28 mouse cellular contexts compared by ENCODE assay signal in the genomic region with DNA sequence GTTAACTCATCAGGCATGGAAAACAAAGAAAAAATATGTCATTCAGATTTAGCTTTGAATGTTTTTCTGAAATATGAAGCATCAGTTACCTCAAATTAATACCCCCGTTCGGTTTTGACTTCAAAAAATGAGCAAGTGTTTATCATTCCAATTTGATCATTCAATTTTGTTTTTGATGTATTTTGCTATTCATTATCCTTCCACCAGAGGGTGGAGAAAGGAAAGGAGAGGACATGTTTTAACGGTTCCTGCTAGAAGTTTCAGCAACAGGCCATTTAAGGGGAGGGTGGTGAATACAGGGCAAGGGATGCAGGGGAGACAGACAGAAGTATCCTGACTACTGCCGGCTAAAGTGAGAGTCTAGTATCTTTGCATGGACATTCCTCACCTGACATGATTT. TPM values are rescaled to one million over a fixed set of nuclear protein-coding genes. Genes with fewer than 3 reads are reported as not detected.
DNase-seq lines count a peak whose midpoint lies in the region; ATAC-seq and TF ChIP-seq lines count a peak whose summit lies in the region.
"Had no signal": no experiment of that assay in that cellular context is flagged by ENCODE, and none has a peak within 500 bp of the region (broad histone marks: within the 10 kb centered on the region; RNA-seq: fewer than 3 reads in every experiment).

No protein-coding gene starts in this region.

- H3K4me2 ChIP-seq in midbrain, embryonic 11.5 days: no peak overlapping the region
- H3K4me2 ChIP-seq in midbrain, embryonic 13.5 days (replicated peaks): no peak overlapping the region
- H3K4me2 ChIP-seq: limb, embryonic 15.5 days; lung, embryonic 15.5 days; midbrain, embryonic 12.5 days; neural tube, embryonic 13.5 days had no signal

- no peak for ATAC-seq in midbrain, embryonic 11.5 days (ENCODE audit: low FRiP score)
- ATAC-seq in midbrain, embryonic 13.5 days: no peak
- ATAC-seq: CD4-positive, CD25-positive, alpha-beta regulatory T cell, adult 4 months; forebrain, embryonic 16.5 days had no signal

- no peak overlapping the region for H3K4me3 ChIP-seq in gastrocnemius, adult 2 months
- H3K4me3 ChIP-seq in midbrain, embryonic 11.5 days (ENCODE audit: low read depth, low read length): no peak overlapping the region
- H3K4me3 ChIP-seq in midbrain, embryonic 13.5 days (replicated peaks): no peak overlapping the region
- H3K4me3 ChIP-seq: embryonic facial prominence, embryonic 10.5 days; heart, embryonic 10.5 days; limb, embryonic 15.5 days; lung, embryonic 15.5 days; midbrain, embryonic 12.5 days; myocyte; neural tube, embryonic 13.5 days had no signal

- H3K27ac ChIP-seq in gastrocnemius, adult 2 months: no peak overlapping the region
- H3K27ac ChIP-seq in midbrain, embryonic 11.5 days (ENCODE audit: low read depth, low read length): no peak overlapping the region
- H3K27ac ChIP-seq in midbrain, embryonic 13.5 days: no peak overlapping the region
- H3K27ac ChIP-seq: embryonic facial prominence, embryonic 10.5 days; heart, embryonic 10.5 days; limb, embryonic 15.5 days; liver, embryonic 14.5 days; lung, embryonic 15.5 days; midbrain, embryonic 12.5 days; neural tube, embryonic 13.5 days had no signal

- H3K9me3 ChIP-seq in midbrain, embryonic 11.5 days (ENCODE audit: control insufficient read depth, low read length): no peaks in the 10 kb centered on the region
- H3K9me3 ChIP-seq in midbrain, embryonic 13.5 days: no peaks in the 10 kb centered on the region
- H3K9me3 ChIP-seq: embryonic facial prominence, embryonic 10.5 days; heart, embryonic 10.5 days; limb, embryonic 15.5 days; lung, embryonic 15.5 days; midbrain, embryonic 12.5 days; neural tube, embryonic 13.5 days had no signal

- H3K4me1 ChIP-seq in midbrain, embryonic 11.5 days (ENCODE audit: control insufficient read depth, insufficient read depth, low read length): no peaks in the 10 kb centered on the region
- peaks cover 6% of the 10 kb centered on the region for H3K4me1 ChIP-seq in midbrain, embryonic 13.5 days (replicated peaks)
- H3K4me1 ChIP-seq: limb, embryonic 15.5 days; lung, embryonic 15.5 days; midbrain, embryonic 12.5 days had no signal

- no peak for TF ChIP-seq POLR2A in brain, embryonic 14.5 days (IDR thresholded peaks at IDR 0.05; ENCODE audit: borderline replicate concordance, extremely low read depth, insufficient read depth, insufficient read length, poor library complexity, severe bottlenecking)

- no peaks in the 10 kb centered on the region for H3K36me3 ChIP-seq in midbrain, embryonic 11.5 days (ENCODE audit: control insufficient read depth, insufficient read depth, low read length)
- H3K36me3 ChIP-seq in midbrain, embryonic 13.5 days: no peaks in the 10 kb centered on the region
- H3K36me3 ChIP-seq: embryonic facial prominence, embryonic 10.5 days; heart, embryonic 10.5 days; limb, embryonic 15.5 days; lung, embryonic 15.5 days; midbrain, embryonic 12.5 days had no signal

- intact Hi-C loops in gastrocnemius, adult 2 months (cut with DNase I): no loop called here
- intact Hi-C loops in gastrocnemius, postnatal 14 days (cut with DNase I; ENCODE audit: low total_unique reads): no loop called here

- H3K9ac ChIP-seq in midbrain, embryonic 11.5 days (ENCODE audit: low read length): no peak overlapping the region
- no peak overlapping the region for H3K9ac ChIP-seq in midbrain, embryonic 13.5 days (replicated peaks)
- H3K9ac ChIP-seq: limb, embryonic 15.5 days; liver, embryonic 14.5 days; lung, embryonic 15.5 days; midbrain, embryonic 12.5 days; neural tube, embryonic 13.5 days had no signal

- TF ChIP-seq CTCF in gastrocnemius, adult 2 months (IDR thresholded peaks at IDR 0.05): peak; percentile 17; the same call in 1 of the 2 replicates
- peak; percentile 3; the same call in 1 of the 2 replicates for TF ChIP-seq CTCF in brain, embryonic 14.5 days (IDR thresholded peaks at IDR 0.05; ENCODE audit: borderline replicate concordance, extremely low read depth, insufficient read depth, insufficient read length)

- 80% methylated on average over 4 of the region's 4 CpGs for WGBS in midbrain, embryonic 11.5 days
- 79% methylated on average over 4 of the region's 4 CpGs for WGBS in midbrain, embryonic 13.5 days

- no peaks in the 10 kb centered on the region for H3K27me3 ChIP-seq in midbrain, embryonic 11.5 days (ENCODE audit: control insufficient read depth, insufficient read depth, low read length)
- H3K27me3 ChIP-seq in midbrain, embryonic 13.5 days: no peaks in the 10 kb centered on the region
- H3K27me3 ChIP-seq: limb, embryonic 15.5 days; lung, embryonic 15.5 days; neural tube, embryonic 13.5 days had no signal

- DNase-seq in gastrocnemius, adult 2 months: no peak
- no peak for DNase-seq in gastrocnemius, postnatal 14 days
- DNase-seq in kidney, adult 9 months: peak; percentile 19
- DNase-seq in kidney, postnatal 14 days: no peak
- DNase-seq in midbrain, embryonic 11.5 days (ENCODE audit: low spot score, missing footprints): peak; percentile 54
- no peak for DNase-seq in brain, embryonic 14.5 days (ENCODE audit: low read depth)
- DNase-seq in right cerebral cortex, adult 2 months (ENCODE audit: low spot score in 2 of 2): no peak
- DNase-seq: adrenal gland, adult 8-10 months; cerebellum, adult 9-10 months; gastrocnemius, postnatal 36 days; kidney, postnatal 25 days; left cerebral cortex, postnatal 4 days; retina, postnatal 1 day; right cerebral cortex, postnatal 4 days; thymus, postnatal 4 days had no signal

RNA-seq across cellular contexts. Expression of a gene that starts 7.3 kb away (rescaled TPM):
- total RNA-seq in gastrocnemius, adult 2 months (2021): under 1 TPM in 1 of 2 experiments, not detected in 1; 0.06 TPM
- total RNA-seq in gastrocnemius, postnatal 14 days (2021): under 1 TPM; 0.09 to 0.35 TPM
- polyA plus RNA-seq in midbrain, embryonic 11.5 days (2014; fragmentation: Nextera tagmentation; extraction: Ambion mirVana): 1.8 and 3.1 TPM in 2 replicates
- 21.3 and 26.6 TPM in 2 replicates for polyA plus RNA-seq in midbrain, embryonic 13.5 days (2015; fragmentation: Nextera tagmentation; extraction: Ambion mirVana)
- 29.6 and 38.1 TPM in 2 replicates for polyA plus RNA-seq in brain, embryonic 14.5 days (2012; rRNA removed)
- total RNA-seq: common myeloid progenitor, adult 5-6 weeks; hematopoietic stem cell, adult 5-6 weeks had no signal
- polyA plus RNA-seq: CD4-positive, CD25-positive, alpha-beta regulatory T cell, adult 4 months had no signal

Comparison
In these comparisons a context has a peak if more than half of its experiments do, and no peak if none do; other contexts are left out.
1. DNase-seq: peak in kidney, adult 9 months (single experiment) and midbrain, embryonic 11.5 days (single experiment); none in gastrocnemius, adult 2 months (single experiment), gastrocnemius, postnatal 14 days (single experiment), kidney, postnatal 14 days (single experiment), brain, embryonic 14.5 days (single experiment) and right cerebral cortex, adult 2 months (0 of 2).